Comparison of ENCODE assay signal across 12 mouse cellular contexts in genomic region chr1:40873760-40874455, GRCm38 (mm10).
DNase-seq lines count a peak whose midpoint lies in the region; ATAC-seq and TF ChIP-seq lines count a peak whose summit lies in the region.
"Had no signal": no experiment of that assay in that cellular context is flagged by ENCODE, and none has a peak within 500 bp of the region (broad histone marks: within the 10 kb centered on the region; RNA-seq: fewer than 3 reads in every experiment).

No protein-coding gene starts in this region.

- WGBS in heart, embryonic 12.5 days, result 62% methylated on average over 10 of the region's 10 CpGs
- WGBS in lung, postnatal 0 days, result 41% methylated on average over 10 of the region's 10 CpGs
- WGBS in stomach, postnatal 0 days, result 41% methylated on average over 10 of the region's 10 CpGs

- peak overlapping the region; percentile 55 for H3K4me2 ChIP-seq in heart, embryonic 12.5 days
- peak overlapping the region; percentile 35 for H3K4me2 ChIP-seq in lung, postnatal 0 days (replicated peaks; ENCODE audit: low read depth, low read length)
- peak overlapping the region; percentile 38 for H3K4me2 ChIP-seq in stomach, postnatal 0 days (replicated peaks; ENCODE audit: low read depth)
- H3K4me2 ChIP-seq: hindbrain, embryonic 15.5 days; liver, embryonic 11.5 days had no signal

- H3K27ac ChIP-seq in heart, embryonic 12.5 days (ENCODE audit: poor library complexity, severe bottlenecking), result peak overlapping the region; percentile 20; the same call in 1 of the 2 replicates
- H3K27ac ChIP-seq in lung, postnatal 0 days (ENCODE audit: low read length), result no peak overlapping the region
- no peak overlapping the region for H3K27ac ChIP-seq in stomach, postnatal 0 days (replicated peaks)
- H3K27ac ChIP-seq: hindbrain, embryonic 15.5 days had no signal

- no peak overlapping the region for H3K9ac ChIP-seq in heart, embryonic 12.5 days
- no peak overlapping the region for H3K9ac ChIP-seq in lung, postnatal 0 days (replicated peaks; ENCODE audit: low read depth)
- no peak overlapping the region for H3K9ac ChIP-seq in stomach, postnatal 0 days (ENCODE audit: low read length)
- H3K9ac ChIP-seq: hindbrain, embryonic 15.5 days had no signal

- ATAC-seq in heart, embryonic 12.5 days (ENCODE audit: insufficient number of reproducible peaks, low FRiP score), result no peak
- no peak for ATAC-seq in lung, postnatal 0 days
- no peak for ATAC-seq in stomach, postnatal 0 days (ENCODE audit: low FRiP score, low TSS enrichment)
- no peak for ATAC-seq in erythroblast, adult 5-6 weeks (replicated peaks; ENCODE audit: low FRiP score, poor library complexity, severe bottlenecking)

- peak; percentile 39 to 42 for DNase-seq in cerebellum, postnatal 14 days
- DNase-seq in cerebellum, adult 8-10 months, result no peak
- no peak for DNase-seq in heart, postnatal 4 days
- peak; percentile 21 for DNase-seq in lung, postnatal 0 days (ENCODE audit: low spot score)
- DNase-seq in lung, postnatal 25 days (ENCODE audit: low spot score), result no peak
- no peak for DNase-seq in stomach, postnatal 0 days (ENCODE audit: low spot score)
- DNase-seq: adrenal gland, postnatal 25 days; kidney, postnatal 14 days had no signal

- peak overlapping the region; percentile 5; the same call in 1 of the 2 replicates for H3K4me3 ChIP-seq in heart, embryonic 12.5 days
- H3K4me3 ChIP-seq in lung, postnatal 0 days (ENCODE audit: low read depth, low read length), result no peak overlapping the region
- H3K4me3 ChIP-seq in stomach, postnatal 0 days (ENCODE audit: low read depth, low read length), result no peak overlapping the region
- H3K4me3 ChIP-seq: hindbrain, embryonic 15.5 days had no signal

- no peak for TF ChIP-seq EP300 in lung, postnatal 0 days (IDR thresholded peaks at IDR 0.05)
- no peak for TF ChIP-seq EP300 in stomach, postnatal 0 days (optimal IDR thresholded peaks at IDR 0.05)

- TF ChIP-seq CTCF in lung, postnatal 0 days (IDR thresholded peaks at IDR 0.05), result no peak
- TF ChIP-seq CTCF in stomach, postnatal 0 days (IDR thresholded peaks at IDR 0.05; ENCODE audit: low read depth), result no peak

- H3K9me3 ChIP-seq in heart, embryonic 12.5 days (replicated peaks), result no peaks in the 10 kb centered on the region
- no peaks in the 10 kb centered on the region for H3K9me3 ChIP-seq in lung, postnatal 0 days (ENCODE audit: low read length)
- no peaks in the 10 kb centered on the region for H3K9me3 ChIP-seq in stomach, postnatal 0 days (ENCODE audit: control insufficient read depth, low read length)
- H3K9me3 ChIP-seq: hindbrain, embryonic 15.5 days had no signal

- no peaks in the 10 kb centered on the region for H3K36me3 ChIP-seq in heart, embryonic 12.5 days
- H3K36me3 ChIP-seq in lung, postnatal 0 days (ENCODE audit: insufficient read depth, low read length), result no peaks in the 10 kb centered on the region
- no peaks in the 10 kb centered on the region for H3K36me3 ChIP-seq in stomach, postnatal 0 days (ENCODE audit: control insufficient read depth, insufficient read depth, low read length)
- H3K36me3 ChIP-seq: hindbrain, embryonic 15.5 days had no signal

- peaks cover 9% of the 10 kb centered on the region; the same call in 1 of the 2 replicates for H3K4me1 ChIP-seq in heart, embryonic 12.5 days (replicated peaks)
- H3K4me1 ChIP-seq in lung, postnatal 0 days (ENCODE audit: insufficient read depth, low read depth, low read length), result no peaks in the 10 kb centered on the region
- H3K4me1 ChIP-seq in stomach, postnatal 0 days (replicated peaks; ENCODE audit: control insufficient read depth, insufficient read depth), result no peaks in the 10 kb centered on the region
- H3K4me1 ChIP-seq: hindbrain, embryonic 15.5 days had no signal

- H3K27me3 ChIP-seq in heart, embryonic 12.5 days (replicated peaks), result no peaks in the 10 kb centered on the region
- no peaks in the 10 kb centered on the region for H3K27me3 ChIP-seq in lung, postnatal 0 days (replicated peaks; ENCODE audit: insufficient read depth, low read length)
- no peaks in the 10 kb centered on the region for H3K27me3 ChIP-seq in stomach, postnatal 0 days (ENCODE audit: control insufficient read depth, insufficient read depth, low read length)
- H3K27me3 ChIP-seq: hindbrain, embryonic 15.5 days had no signal

Comparison
In these comparisons a context has a peak if more than half of its experiments do, and no peak if none do; other contexts are left out.
1. DNase-seq: peak in cerebellum, postnatal 14 days (2 of 2) and lung, postnatal 0 days (single experiment); none in cerebellum, adult 8-10 months (single experiment), heart, postnatal 4 days (single experiment), lung, postnatal 25 days (single experiment) and stomach, postnatal 0 days (single experiment).
2. Peak in every context shown above with its lines, with median percentiles within 50 percentile points of each other: H3K4me2 ChIP-seq.